Mouse (Mus musculus): ENCODE results near the gene Rpl32.
A peak's percentile ranks its signal among the peaks of the same experiment; 100 is the strongest.

Rpl32 gene

GRCm38 (mm10) chr6:115815041-115815440, 6.5 kb upstream of the Rpl32 start:
- no peak for DNase-seq

GRCm38 (mm10) chr6:115814104-115814503, 5.6 kb upstream of the Rpl32 start:
- DNase-seq = peak; percentile 60 to 70

GRCm38 (mm10) chr6:115811606-115812005, 3.1 kb upstream of the Rpl32 start:
- no peak for DNase-seq

GRCm38 (mm10) chr6:115808196-115808487, 405 bp downstream of the Rpl32 start:
- no peak for DNase-seq

- DNase-seq = no peak
These were observed 917 bp downstream of the Rpl32 start for GRCm38 (mm10) chr6:115807464-115808195.

- DNase-seq = no peak
These were observed 3.9 kb downstream of the Rpl32 start for GRCm38 (mm10) chr6:115804432-115805192.

- peak; percentile 80 to 90 for DNase-seq
These were observed 4.8 kb downstream of the Rpl32 start for GRCm38 (mm10) chr6:115803541-115804382.

GRCm38 (mm10) chr6:115801811-115802210, 6.7 kb downstream of the Rpl32 start:
- DNase-seq = no peak

- DNase-seq = peak in 1 of 2 experiments; percentile 74
These were observed 15.8 kb downstream of the Rpl32 start for GRCm38 (mm10) chr6:115792691-115793215.

- peak; percentile 68 to 73 for DNase-seq
These were observed 16.5 kb downstream of the Rpl32 start for GRCm38 (mm10) chr6:115791842-115792686.

- peak; percentile 26 to 43 for DNase-seq
These were observed 17.5 kb downstream of the Rpl32 start for GRCm38 (mm10) chr6:115791016-115791415.

GRCm38 (mm10) chr6:115782781-115783180, 25.8 kb downstream of the Rpl32 start:
- no peak for DNase-seq

- DNase-seq = peak; percentile 41 to 43
These were observed 32.2 kb downstream of the Rpl32 start for GRCm38 (mm10) chr6:115776363-115776762.

- DNase-seq = peak; percentile 63 to 67
These were observed 32.7 kb downstream of the Rpl32 start for GRCm38 (mm10) chr6:115775838-115776237.

GRCm38 (mm10) chr6:115774501-115774921, 34.0 kb downstream of the Rpl32 start, which contains the start of gene Cand2:
Cand2 (plus strand) TSS chr6:115774538.
- DNase-seq = peak; percentile 58 to 79

- peak; percentile 29 to 32 for DNase-seq
These were observed 34.6 kb downstream of the Rpl32 start for GRCm38 (mm10) chr6:115773966-115774413.

- no peak for DNase-seq
These were observed 35.9 kb downstream of the Rpl32 start for GRCm38 (mm10) chr6:115772604-115773003.

GRCm38 (mm10) chr6:115772201-115772600, 36.3 kb downstream of the Rpl32 start:
- peak in 1 of 2 experiments; percentile 24 for DNase-seq

GRCm38 (mm10) chr6:115770852-115771251, 37.7 kb downstream of the Rpl32 start:
- DNase-seq = no peak

- DNase-seq = no peak
These were observed 38.4 kb downstream of the Rpl32 start for GRCm38 (mm10) chr6:115770059-115770670.

GRCm38 (mm10) chr6:115768207-115768606, 40.3 kb downstream of the Rpl32 start:
- no peak for DNase-seq

All from cerebellum, postnatal 14 days (tissue).